Mouse (Mus musculus) adrenal gland, postnatal 25 days (tissue): Measurements from ENCODE around the gene Ar. TPM values are rescaled to one million over a fixed set of nuclear protein-coding genes. Genes with fewer than 3 reads are reported as not detected.

Experiments
- DNase-seq: peaks from one replicate; pipeline ENCODE4 v3.0.0; 2021; ENCODE audit warnings: mixed read lengths
- long read RNA-seq: library from polyadenylated mRNA; stranded (forward); transcript quantifications from one replicate; pipeline ENCODE4 v2.0.0, GENCODE M21; 2021
- total RNA-seq: library from RNA; stranded (reverse); gene quantifications from 2 replicates; pipeline ENCODE4 v1.2.3, GENCODE M21; 2021

Ar gene
- 83.5 and 93.1 TPM in 2 replicates for total RNA-seq
- long read RNA-seq, full-length matches to known transcripts = 6 of 21 reads
- long read RNA-seq, partial matches to known transcripts = 1 of 21 reads
- long read RNA-seq, other reads (novel, unspliced or antisense) = 14 of 21 reads

DNA sequence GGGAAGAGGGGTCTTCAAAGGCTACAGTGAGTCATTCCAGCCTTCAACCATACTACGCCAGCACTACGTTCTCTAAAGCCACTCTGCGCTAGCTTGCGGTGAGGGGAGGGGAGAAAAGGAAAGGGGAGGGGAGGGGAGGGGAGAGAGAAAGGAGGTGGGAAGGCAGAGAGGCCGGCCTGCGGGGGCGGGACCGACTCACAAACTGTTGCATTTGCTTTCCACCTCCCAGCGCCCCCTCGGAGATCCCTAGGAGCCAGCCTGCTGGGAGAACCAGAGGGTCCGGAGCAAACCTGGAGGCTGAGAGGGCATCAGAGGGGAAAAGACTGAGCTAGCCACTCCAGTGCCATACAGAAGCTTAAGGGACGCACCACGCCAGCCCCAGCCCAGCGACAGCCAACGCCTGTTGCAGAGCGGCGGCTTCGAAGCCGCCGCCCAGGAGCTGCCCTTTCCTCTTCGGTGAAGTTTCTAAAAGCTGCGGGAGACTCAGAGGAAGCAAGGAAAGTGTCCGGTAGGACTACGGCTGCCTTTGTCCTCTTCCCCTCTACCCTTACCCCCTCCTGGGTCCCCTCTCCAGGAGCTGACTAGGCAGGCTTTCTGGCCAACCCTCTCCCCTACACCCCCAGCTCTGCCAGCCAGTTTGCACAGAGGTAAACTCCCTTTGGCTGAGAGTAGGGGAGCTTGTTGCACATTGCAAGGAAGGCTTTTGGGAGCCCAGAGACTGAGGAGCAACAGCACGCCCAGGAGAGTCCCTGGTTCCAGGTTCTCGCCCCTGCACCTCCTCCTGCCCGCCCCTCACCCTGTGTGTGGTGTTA is at the start of gene Ar:
Gene Ar, plus strand, starts transcription at position 239 of the 812 bp plus-strand sequence.
- peak; percentile 71 for DNase-seq

- peak; percentile 22 for DNase-seq
Observed at GRCm38 (mm10) chrX:98149724-98150392, 1.3 kb downstream of the Ar start.

GRCm38 (mm10) chrX:98150393-98151119 is 2.0 kb downstream of the Ar start:
- DNase-seq = peak; percentile 10

DNA sequence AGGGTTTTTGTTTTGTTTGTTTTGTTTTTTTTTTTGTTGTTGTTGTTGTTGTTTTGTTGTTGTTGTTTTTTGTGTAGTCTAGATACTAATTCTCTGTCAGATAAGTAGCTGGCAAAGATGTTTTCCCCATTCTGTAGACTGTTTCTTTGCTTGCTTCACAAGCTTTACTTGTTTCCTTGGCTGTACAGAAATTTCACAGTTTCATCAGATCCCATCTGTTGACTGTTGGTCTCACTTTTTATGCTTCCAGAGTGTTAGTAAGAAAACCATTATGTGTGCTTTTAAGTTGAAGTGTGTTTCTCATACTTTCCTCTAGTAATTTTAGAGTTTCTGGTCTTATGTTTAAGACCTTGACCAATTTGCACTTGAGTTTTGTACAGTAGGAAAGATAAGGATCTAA is 41.2 kb downstream of the Ar start:
- DNase-seq = no peak

- no peak for DNase-seq
Observed at GRCm38 (mm10) chrX:98205766-98206165, 57.2 kb downstream of the Ar start.

DNA sequence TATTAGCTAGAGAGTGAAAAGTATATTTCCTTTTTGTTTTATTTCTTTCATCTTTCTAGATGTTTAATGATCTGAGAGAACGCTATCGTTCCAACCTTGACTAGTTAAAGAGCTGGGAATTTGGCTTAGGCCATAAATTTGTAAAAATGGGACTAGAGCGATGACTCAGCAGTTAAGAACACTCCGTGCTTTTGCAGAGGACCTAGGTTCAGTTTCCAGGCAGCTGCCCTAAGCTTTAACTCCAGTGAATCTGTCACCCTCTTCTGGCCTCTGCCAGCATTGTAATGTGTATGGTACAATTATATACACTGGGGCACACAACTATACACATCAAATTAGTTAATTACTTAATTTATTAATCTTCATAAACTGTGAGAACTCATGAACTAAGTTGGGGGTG is 58.6 kb downstream of the Ar start:
- no peak for DNase-seq

- no peak for DNase-seq
Observed at GRCm38 (mm10) chrX:98216103-98216502, 67.5 kb downstream of the Ar start.

GRCm38 (mm10) chrX:98239011-98239410 is 90.4 kb downstream of the Ar start:
- no peak for DNase-seq

DNA sequence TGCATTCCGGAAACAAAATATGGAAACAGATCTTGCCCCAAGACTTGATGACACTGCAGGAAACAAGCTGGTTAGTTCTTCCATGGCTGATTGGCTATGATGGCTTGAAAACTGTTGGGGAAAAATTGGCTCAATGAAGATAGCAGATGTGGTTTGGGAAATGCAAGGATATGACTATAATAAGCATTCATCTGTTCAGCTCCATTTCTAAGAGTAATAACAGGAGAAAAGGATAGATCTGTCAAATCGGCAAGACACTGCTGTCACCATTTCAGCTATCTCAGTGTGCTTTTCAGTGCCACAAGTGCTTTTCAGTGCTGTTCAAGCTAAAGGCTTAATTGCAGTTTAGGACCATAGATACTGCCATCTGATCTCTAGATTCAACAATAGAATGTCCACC is 96.5 kb downstream of the Ar start:
- no peak for DNase-seq

DNA sequence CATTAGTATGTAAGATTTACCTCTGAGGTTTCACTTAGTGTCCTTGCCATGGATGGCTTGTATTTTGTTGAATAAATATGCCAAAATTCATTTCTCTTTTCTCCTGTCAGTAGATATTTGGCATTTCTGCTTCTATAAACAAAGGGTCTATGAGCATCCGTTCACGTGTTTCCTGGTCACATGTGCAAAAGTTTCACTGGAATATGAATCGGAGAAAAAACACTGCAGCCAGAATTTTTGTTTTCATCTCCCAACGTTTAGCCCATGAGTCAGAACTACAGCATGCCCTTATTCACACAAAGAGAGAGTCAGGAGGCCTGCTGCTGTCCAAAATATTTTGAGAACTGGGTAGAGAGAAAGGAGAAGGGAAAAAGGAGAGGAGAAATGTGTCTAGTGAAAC is 99.8 kb downstream of the Ar start:
- DNase-seq = no peak

DNA sequence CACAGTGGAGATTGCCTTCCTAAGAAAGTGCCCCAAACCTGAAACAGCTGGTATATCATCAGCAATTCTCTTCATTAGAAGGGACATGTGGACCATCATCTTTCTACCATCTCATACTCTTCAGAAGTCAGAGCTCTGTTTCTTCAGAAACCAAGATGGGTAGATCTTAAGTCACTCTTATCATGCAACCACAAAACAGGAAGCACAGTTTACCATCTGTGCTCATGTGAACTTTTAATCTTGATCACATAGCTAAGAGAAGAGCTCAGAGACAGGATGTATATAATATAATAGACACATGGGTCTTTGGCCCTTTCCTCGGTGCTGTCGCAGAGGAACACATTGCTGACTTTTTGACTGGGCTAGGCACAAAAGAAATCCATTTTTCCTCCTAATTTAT is 111.1 kb downstream of the Ar start:
- no peak for DNase-seq

- no peak for DNase-seq
Observed at GRCm38 (mm10) chrX:98265755-98266154, 117.2 kb downstream of the Ar start.

DNA sequence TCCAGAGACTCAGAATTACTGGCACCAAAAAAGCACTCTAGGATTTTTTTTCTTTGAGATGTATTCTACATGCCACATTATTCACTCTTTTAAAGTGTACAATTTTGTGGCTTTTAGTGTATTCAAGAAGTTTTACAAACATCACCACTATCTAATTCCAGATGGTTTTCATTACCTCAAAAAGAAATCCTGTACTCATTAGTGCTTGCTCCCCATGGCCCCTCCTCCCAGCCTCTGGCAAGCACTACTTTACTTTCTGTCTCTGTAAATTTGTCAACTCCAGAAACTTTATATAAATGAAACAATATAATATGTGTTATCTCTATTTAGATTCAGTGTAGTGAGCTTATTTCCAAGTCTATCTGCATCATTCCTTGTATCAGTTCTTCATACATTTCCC is 122.8 kb downstream of the Ar start:
- no peak for DNase-seq

DNA sequence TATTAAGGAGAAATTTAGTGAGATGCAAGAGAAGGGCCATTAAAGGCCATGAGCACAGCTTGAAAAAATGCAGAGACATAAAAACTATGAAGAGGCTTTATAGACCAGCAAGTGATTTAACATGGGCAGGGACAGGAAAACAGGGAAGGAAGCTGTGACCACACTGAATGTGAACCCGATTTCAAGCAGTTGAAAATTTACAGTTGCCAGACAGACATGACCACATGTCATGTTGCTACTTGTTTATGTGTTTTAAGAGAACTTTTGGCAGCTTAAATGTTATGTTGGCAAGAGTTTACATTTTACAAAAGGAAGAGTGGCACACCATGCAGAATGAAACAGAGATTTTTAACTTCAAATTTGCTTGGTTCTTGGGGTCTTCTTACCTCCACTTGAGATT is 143.2 kb downstream of the Ar start:
- DNase-seq = no peak

DNA sequence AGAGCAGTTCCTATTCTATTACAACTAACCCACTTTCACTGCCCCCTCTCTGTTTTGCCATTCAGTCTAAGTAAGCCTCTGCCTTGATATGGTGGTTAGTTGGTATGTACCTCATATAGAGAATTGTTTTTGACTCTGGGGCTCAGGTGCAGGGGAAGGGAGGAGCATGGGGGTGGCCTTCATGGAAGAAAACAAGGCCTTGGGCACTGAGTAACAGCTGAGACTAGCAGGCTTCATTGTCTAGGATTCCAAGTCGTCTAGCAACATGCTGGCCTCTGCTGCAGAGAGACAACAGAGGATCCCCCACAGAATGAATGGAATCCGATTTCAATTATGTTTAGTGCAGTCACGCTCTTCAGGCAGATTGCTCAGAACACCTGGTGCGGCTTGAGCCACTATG is 152.1 kb downstream of the Ar start:
- DNase-seq = no peak

DNA sequence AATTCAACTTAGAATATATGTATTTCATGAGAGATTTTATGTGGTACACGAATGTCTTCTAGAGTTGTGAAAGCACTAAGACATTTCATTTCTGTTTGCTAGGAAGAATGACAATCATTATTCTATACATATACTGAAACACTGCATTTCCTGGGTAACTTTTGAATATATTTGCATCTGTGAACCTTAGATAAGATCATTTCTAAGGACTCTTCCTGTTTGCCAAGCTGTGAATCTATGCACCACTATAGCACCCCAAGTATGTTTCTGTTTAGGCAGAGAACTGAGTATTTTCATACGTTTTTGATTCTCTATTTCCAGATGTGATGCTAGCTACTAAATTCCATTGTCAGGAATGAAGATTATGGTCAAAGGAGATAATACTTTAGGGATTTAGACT is 153.4 kb downstream of the Ar start:
- DNase-seq = no peak

- no peak for DNase-seq
Observed at GRCm38 (mm10) chrX:98315961-98316360, 167.4 kb downstream of the Ar start.

GRCm38 (mm10) chrX:98317483-98317882 is 168.9 kb downstream of the Ar start:
- no peak for DNase-seq

DNA sequence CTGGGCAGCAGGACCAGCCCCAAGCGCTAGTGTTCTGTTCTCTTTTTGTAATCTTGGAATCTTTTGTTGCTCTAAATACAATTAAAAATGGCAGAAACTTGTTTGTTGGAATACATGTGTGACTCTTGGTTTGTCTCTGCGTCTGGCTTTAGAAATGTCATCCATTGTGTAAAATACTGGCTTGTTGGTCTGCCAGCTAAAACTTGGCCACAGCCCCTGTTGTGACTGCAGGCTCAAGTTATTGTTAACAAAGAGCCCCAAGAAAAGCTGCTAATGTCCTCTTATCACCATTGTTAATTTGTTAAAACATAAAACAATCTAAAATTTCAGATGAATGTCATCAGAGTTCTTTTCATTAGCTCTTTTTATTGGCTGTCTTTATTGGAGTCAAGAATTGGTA is 174.5 kb downstream of the Ar start:
- no peak for DNase-seq

DNA sequence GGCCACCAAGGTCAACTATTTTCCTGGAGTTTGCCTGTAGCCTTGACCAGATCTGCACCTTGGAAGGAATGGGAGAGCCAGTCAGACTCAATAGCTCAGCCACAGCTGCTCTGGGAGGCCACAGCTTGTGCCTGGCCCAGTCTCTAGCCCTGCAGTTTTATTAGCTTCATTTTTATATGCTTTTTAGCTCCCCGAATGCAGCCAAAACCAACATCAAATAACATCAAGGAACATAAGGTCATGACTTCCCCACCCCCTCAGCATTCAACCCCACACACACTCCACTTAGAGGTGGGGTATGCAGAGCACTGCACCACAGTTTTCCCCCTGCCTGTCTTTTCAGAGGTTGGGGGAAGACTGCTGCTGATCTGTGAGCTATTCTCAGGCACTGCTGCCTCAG is 198.9 kb downstream of the Ar start:
- DNase-seq = no peak

GRCm38 (mm10) chrX:98348036-98348435 is 199.5 kb downstream of the Ar start:
- peak; percentile 17 for DNase-seq
